Mouse (Mus musculus) stomach, postnatal 0 days (tissue): Measurements from ENCODE around the gene Rmdn3.

Source experiments
- CTCF ChIP-seq: IDR thresholded peaks from 2 replicates; pipeline ENCODE4 v1.5.1; 2016; ENCODE audit warnings: antibody characterized with exemption, low read depth, mild to moderate bottlenecking, moderate library complexity
- EP300 ChIP-seq: optimal IDR thresholded peaks from 2 replicates; pipeline ENCODE3; 2016; ENCODE audit warnings: antibody characterized with exemption

DNA sequence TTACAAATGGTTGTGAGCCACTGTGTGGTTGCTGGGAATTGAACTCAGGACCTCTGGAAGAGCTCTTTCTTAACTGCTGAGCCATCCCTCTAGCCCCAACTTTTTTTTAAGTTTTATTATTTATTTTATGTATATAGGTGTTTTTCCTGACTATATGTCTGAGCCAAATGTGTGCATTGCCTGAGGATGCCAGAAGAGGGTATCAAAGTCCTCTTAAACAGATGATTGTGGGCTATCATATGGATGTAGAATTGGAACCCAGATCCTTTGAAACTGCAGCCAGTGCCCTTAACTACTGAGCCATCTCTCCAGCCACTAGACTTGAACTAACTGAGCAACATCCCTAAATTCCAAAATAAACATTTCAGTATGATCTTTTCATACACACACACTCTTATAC lies 55.3 kb downstream of the Rmdn3 start:
- no peak for TF ChIP-seq CTCF
- no peak for TF ChIP-seq EP300
